Mouse (Mus musculus) liver, postnatal 0 days (tissue): ENCODE measurements around the gene Hoga1. TPM values are rescaled to one million over a fixed set of nuclear protein-coding genes. Genes with fewer than 3 reads are reported as not detected.

ENCODE experiments used
- ATAC-seq: fragments of 200-750 bp; cut with Nextera tagmentation; 2 replicates; pipeline ENCODE4 v1.8.0; 2017; ENCODE audit warnings: mild to moderate bottlenecking, moderate library complexity
- DNase-seq: peaks from one replicate; pipeline ENCODE4 v3.0.0-alpha.2; 2016
- H3K27ac ChIP-seq: fragments of 300-500 bp; sonication (generic); 2 replicates; pipeline ENCODE4 v1.5.1; 2014; ENCODE audit warnings: antibody characterized with exemption, moderate library complexity, mild to moderate bottlenecking, low read depth
- H3K27me3 ChIP-seq: fragments of 300-500 bp; sonication (generic); 2 replicates; pipeline ENCODE4 v1.6.1; 2014; ENCODE audit warnings: low read length, control low read depth, mixed read lengths; ENCODE audit not compliant: insufficient read depth
- H3K36me3 ChIP-seq: fragments of 300-500 bp; sonication (generic); replicated peaks from 2 replicates; pipeline ENCODE4 v1.6.1; 2014; ENCODE audit warnings: mild to moderate bottlenecking, control low read depth, low read length, moderate library complexity, mixed read lengths; ENCODE audit not compliant: insufficient read depth
- H3K4me1 ChIP-seq: fragments of 300-500 bp; sonication (generic); 2 replicates; pipeline ENCODE4 v1.6.1; 2014; ENCODE audit warnings: antibody characterized with exemption, mild to moderate bottlenecking, control low read depth; ENCODE audit not compliant: insufficient read depth
- H3K4me2 ChIP-seq: fragments of 300-500 bp; sonication (generic); 2 replicates; pipeline ENCODE4 v1.6.1; 2014; ENCODE audit warnings: low read depth, mild to moderate bottlenecking, low read length, moderate library complexity, mixed read lengths
- H3K4me3 ChIP-seq: fragments of 300-500 bp; sonication (generic); 2 replicates; pipeline ENCODE4 v1.5.1; 2014; ENCODE audit warnings: low read depth, low read length
- H3K9ac ChIP-seq: fragments of 300-500 bp; sonication (generic); replicated peaks from 2 replicates; pipeline ENCODE4 v1.6.1; 2014; ENCODE audit warnings: mild to moderate bottlenecking, moderate library complexity
- H3K9me3 ChIP-seq: fragments of 300-500 bp; sonication (generic); 2 replicates; pipeline ENCODE4 v1.6.1; 2016; ENCODE audit warnings: mild to moderate bottlenecking, control low read depth, low read length, mixed read lengths
- CTCF ChIP-seq: sonication (generic); IDR thresholded peaks from 2 replicates; pipeline ENCODE4 v1.5.1; 2016; ENCODE audit warnings: antibody characterized with exemption, low read depth
- EP300 ChIP-seq: IDR thresholded peaks from 2 replicates; pipeline ENCODE4 v1.6.1; 2016; ENCODE audit warnings: antibody characterized with exemption, low read depth, mild to moderate bottlenecking
- WGBS: fragments of 180-500 bp; shearing (Covaris S2); extraction: QIAGEN DNeasy Blood & Tissue Kit; methylation state at CpG from one replicate; pipeline ENCODE4 v1.1.7; 2014; ENCODE audit not compliant: insufficient replicate concordance; 5-methylcytosine and 5-hydroxymethylcytosine counted together
- polyA plus RNA-seq: library from polyadenylated mRNA; unstranded; fragments of >200 nt; fragmentation: Nextera tagmentation; extraction: Ambion mirVana; gene quantifications from 2 replicates; pipeline ENCODE4 v1.2.1, GENCODE M21; 2015

Gene Hoga1
- 183 and 190 TPM in 2 replicates for polyA plus RNA-seq

GRCm38 (mm10) chr19:42045269-42046102, at the start of gene Hoga1:
Hoga1 (plus strand) TSS chr19:42045610.
- peak within 1 kb of the TSS; percentile 71 for H3K4me2 ChIP-seq
- TF ChIP-seq CTCF (peak; percentile 89), EP300 (no peak)
- peak within 1 kb of the TSS; percentile 74 for H3K9ac ChIP-seq
- H3K9me3 ChIP-seq, result no peaks in the 10 kb centered on the region
- H3K27me3 ChIP-seq, result no peaks in the 10 kb centered on the region
- 17% methylated on average over 23 of the region's 23 CpGs for WGBS
- peak within 1 kb of the TSS; percentile 50 for H3K4me3 ChIP-seq
- no peaks in the 10 kb centered on the region for H3K4me1 ChIP-seq
- H3K27ac ChIP-seq, result peak within 1 kb of the TSS; percentile 88
- DNase-seq, result peak; percentile 84
- peak; percentile 92 for ATAC-seq
- H3K36me3 ChIP-seq, result no peaks in the 10 kb centered on the region

- Histone ChIP-seq H3K27me3 (no peaks in the 10 kb centered on the region), H3K4me2 (no peak overlapping the region), H3K36me3 (no peaks in the 10 kb centered on the region), H3K27ac (no peak overlapping the region), H3K4me3 (no peak overlapping the region), H3K9me3 (no peaks in the 10 kb centered on the region), H3K4me1 (peaks cover 6% of the 10 kb centered on the region), H3K9ac (no peak overlapping the region)
- ATAC-seq (no peak), DNase-seq (no peak)
- 82% methylated on average over 10 of the region's 10 CpGs for WGBS
- TF ChIP-seq EP300, result no peak
- TF ChIP-seq CTCF, result no peak
These were observed 48.3 kb upstream of the Hoga1 start for GRCm38 (mm10) chr19:41997090-41997489.

GRCm38 (mm10) chr19:41998770-41999548, 46.5 kb upstream of the Hoga1 start:
- H3K9me3 ChIP-seq, result no peaks in the 10 kb centered on the region
- H3K4me3 ChIP-seq, result no peak overlapping the region
- H3K36me3 ChIP-seq, result no peaks in the 10 kb centered on the region
- 83% methylated on average over 9 of the region's 9 CpGs for WGBS
- no peak for DNase-seq
- H3K27me3 ChIP-seq, result no peaks in the 10 kb centered on the region
- H3K9ac ChIP-seq, result no peak overlapping the region
- peak overlapping the region; percentile 73 for H3K27ac ChIP-seq
- no peak overlapping the region for H3K4me2 ChIP-seq
- peaks cover 4% of the 10 kb centered on the region for H3K4me1 ChIP-seq
- no peak for TF ChIP-seq EP300
- no peak for TF ChIP-seq CTCF
- ATAC-seq, result no peak

GRCm38 (mm10) chr19:41999688-42000283, 45.6 kb upstream of the Hoga1 start:
- no peaks in the 10 kb centered on the region for H3K9me3 ChIP-seq

GRCm38 (mm10) chr19:42000446-42000958, 44.9 kb upstream of the Hoga1 start:
- no peaks in the 10 kb centered on the region for H3K9me3 ChIP-seq
- 50% methylated on average over 4 of the region's 4 CpGs for WGBS
- no peak overlapping the region for H3K9ac ChIP-seq
- no peak for DNase-seq
- H3K4me2 ChIP-seq, result no peak overlapping the region
- no peak overlapping the region for H3K4me3 ChIP-seq
- ATAC-seq, result no peak; the same call in 1 of the 2 replicates
- H3K4me1 ChIP-seq, result peaks cover 18% of the 10 kb centered on the region
- no peaks in the 10 kb centered on the region for H3K36me3 ChIP-seq
- peak overlapping the region; percentile 73 for H3K27ac ChIP-seq
- no peaks in the 10 kb centered on the region for H3K27me3 ChIP-seq
- TF ChIP-seq EP300, result no peak

More at GRCm38 (mm10) chr19:41999688-42000283, 45.6 kb upstream of the Hoga1 start:
- Histone ChIP-seq H3K36me3 (no peaks in the 10 kb centered on the region), H3K27ac (peak overlapping the region; percentile 73), H3K4me1 (peaks cover 12% of the 10 kb centered on the region), H3K4me2 (no peak overlapping the region), H3K4me3 (no peak overlapping the region), H3K9ac (no peak overlapping the region), H3K27me3 (no peaks in the 10 kb centered on the region)
- DNase-seq, result no peak
- peak; percentile 40; the same call in 1 of the 2 replicates for ATAC-seq
- no peak for TF ChIP-seq CTCF
- TF ChIP-seq EP300, result no peak
- WGBS, result 59% methylated on average over 4 of the region's 4 CpGs
